Mouse (Mus musculus) heart, embryonic 12.5 days (tissue): Measurements from ENCODE around the gene Parp9. TPM values are rescaled to one million over a fixed set of nuclear protein-coding genes. Genes with fewer than 3 reads are reported as not detected.

Source experiments
- ATAC-seq: fragments of 200-750 bp; cut with Nextera tagmentation; 2 replicates; pipeline ENCODE4 v1.8.0; 2017; ENCODE audit warnings: moderate TSS enrichment, moderate library complexity; ENCODE audit not compliant: insufficient number of reproducible peaks, low FRiP score
- H3K27ac ChIP-seq: fragments of 300-500 bp; sonication (generic); 2 replicates; pipeline ENCODE4 v1.5.1; 2016; ENCODE audit warnings: mild to moderate bottlenecking, moderate library complexity; ENCODE audit not compliant: poor library complexity, severe bottlenecking
- H3K27me3 ChIP-seq: fragments of 300-500 bp; sonication (generic); replicated peaks from 2 replicates; pipeline ENCODE4 v1.6.1; 2016; ENCODE audit warnings: mild to moderate bottlenecking, moderate library complexity
- H3K36me3 ChIP-seq: fragments of 300-500 bp; sonication (generic); 2 replicates; pipeline ENCODE4 v1.6.1; 2016; ENCODE audit warnings: mild to moderate bottlenecking, moderate library complexity
- H3K4me1 ChIP-seq: fragments of 300-500 bp; sonication (generic); replicated peaks from 2 replicates; pipeline ENCODE4 v1.6.1; 2016; ENCODE audit warnings: mild to moderate bottlenecking
- H3K4me2 ChIP-seq: fragments of 300-500 bp; sonication (generic); 2 replicates; pipeline ENCODE4 v1.6.1; 2016; ENCODE audit warnings: mild to moderate bottlenecking, moderate library complexity
- H3K4me3 ChIP-seq: fragments of 300-500 bp; sonication (generic); 2 replicates; pipeline ENCODE4 v1.5.1; 2016; ENCODE audit warnings: mild to moderate bottlenecking
- H3K9ac ChIP-seq: fragments of 300-500 bp; sonication (generic); 2 replicates; pipeline ENCODE4 v1.6.1; 2016; ENCODE audit warnings: mild to moderate bottlenecking, moderate library complexity
- H3K9me3 ChIP-seq: fragments of 300-500 bp; sonication (generic); replicated peaks from 2 replicates; pipeline ENCODE4 v1.6.1; 2016; ENCODE audit warnings: mild to moderate bottlenecking, moderate library complexity
- WGBS: fragments of 180-500 bp; shearing (Covaris S2); methylation state at CpG from one replicate; pipeline ENCODE4 v1.1.7; 2016; 5-methylcytosine and 5-hydroxymethylcytosine counted together
- polyA plus RNA-seq: library from polyadenylated mRNA; unstranded; fragments of >200 nt; fragmentation: Nextera tagmentation; extraction: Ambion mirVana; gene quantifications from 2 replicates; pipeline ENCODE4 v1.2.1, GENCODE M21; 2016

Parp9 gene
- polyA plus RNA-seq, 1 experiment from 2014 or later, result 6.5 TPM

- 79% methylated on average over 7 of the region's 7 CpGs for WGBS
- Histone ChIP-seq H3K4me1 (0 out of 2 replicates have a peak, but pooled peaks cover 6% of the 10 kb centered on the region), H3K4me3 (no peak overlapping the region), H3K36me3 (no peaks in the 10 kb centered on the region), H3K4me2 (no peak overlapping the region), H3K9me3 (no peaks in the 10 kb centered on the region), H3K27ac (no peak overlapping the region), H3K27me3 (no peaks in the 10 kb centered on the region), H3K9ac (no peak overlapping the region)
- ATAC-seq, result no peak
These were observed 31.4 kb upstream of the Parp9 start for GRCm38 (mm10) chr16:35906887-35907286.

GRCm38 (mm10) chr16:35907432-35908201 lies 30.7 kb upstream of the Parp9 start:
- Histone ChIP-seq H3K4me1 (0 out of 2 replicates have a peak, but pooled peaks cover 6% of the 10 kb centered on the region), H3K9ac (no peak overlapping the region), H3K4me2 (no peak overlapping the region), H3K9me3 (no peaks in the 10 kb centered on the region), H3K36me3 (no peaks in the 10 kb centered on the region), H3K27ac (no peak overlapping the region), H3K27me3 (no peaks in the 10 kb centered on the region), H3K4me3 (no peak overlapping the region)
- ATAC-seq, result no peak
- 58% methylated on average over 4 of the region's 4 CpGs for WGBS

GRCm38 (mm10) chr16:35911449-35911848 lies 26.8 kb upstream of the Parp9 start:
- Histone ChIP-seq H3K4me1 (peaks cover 17% of the 10 kb centered on the region; the same call in 1 of the 2 replicates), H3K4me2 (no peak overlapping the region), H3K9ac (no peak overlapping the region), H3K4me3 (no peak overlapping the region), H3K27ac (no peak overlapping the region), H3K27me3 (no peaks in the 10 kb centered on the region), H3K9me3 (no peaks in the 10 kb centered on the region), H3K36me3 (no peaks in the 10 kb centered on the region)
- WGBS, result 43% methylated on average over 3 of the region's 3 CpGs
- ATAC-seq, result no peak

GRCm38 (mm10) chr16:35913526-35913925 lies 24.7 kb upstream of the Parp9 start:
- Histone ChIP-seq H3K4me2 (no peak overlapping the region), H3K36me3 (no peaks in the 10 kb centered on the region), H3K27ac (no peak overlapping the region), H3K4me1 (peaks cover 13% of the 10 kb centered on the region; the same call in 1 of the 2 replicates), H3K27me3 (no peaks in the 10 kb centered on the region), H3K9me3 (no peaks in the 10 kb centered on the region), H3K9ac (no peak overlapping the region), H3K4me3 (no peak overlapping the region)
- 67% methylated on average over 1 of the region's 1 CpGs for WGBS
- ATAC-seq, result no peak

- Histone ChIP-seq H3K4me1 (peaks cover 13% of the 10 kb centered on the region; the same call in 1 of the 2 replicates), H3K4me3 (no peak overlapping the region), H3K9ac (no peak overlapping the region), H3K27me3 (no peaks in the 10 kb centered on the region), H3K9me3 (no peaks in the 10 kb centered on the region), H3K4me2 (no peak overlapping the region), H3K27ac (no peak overlapping the region), H3K36me3 (no peaks in the 10 kb centered on the region)
- WGBS, result 64% methylated on average over 5 of the region's 5 CpGs
- no peak for ATAC-seq
These were observed 24.0 kb upstream of the Parp9 start for GRCm38 (mm10) chr16:35914301-35914700.

- no peaks in the 10 kb centered on the region for H3K9me3 ChIP-seq
- no peak overlapping the region for H3K4me2 ChIP-seq
- no peak overlapping the region for H3K4me3 ChIP-seq
- H3K27me3 ChIP-seq, result no peaks in the 10 kb centered on the region
- H3K36me3 ChIP-seq, result no peaks in the 10 kb centered on the region
- 78% methylated on average over 6 of the region's 6 CpGs for WGBS
- H3K4me1 ChIP-seq, result peaks cover 10% of the 10 kb centered on the region; the same call in 1 of the 2 replicates
- H3K27ac ChIP-seq, result no peak overlapping the region
- H3K9ac ChIP-seq, result no peak overlapping the region
- ATAC-seq, result no peak
These were observed 19.3 kb upstream of the Parp9 start for GRCm38 (mm10) chr16:35918721-35919543.

GRCm38 (mm10) chr16:35921676-35922235 lies 16.5 kb upstream of the Parp9 start:
- no peak overlapping the region for H3K9ac ChIP-seq
- H3K4me3 ChIP-seq, result no peak overlapping the region
- H3K4me2 ChIP-seq, result no peak overlapping the region
- no peaks in the 10 kb centered on the region for H3K9me3 ChIP-seq
- H3K27ac ChIP-seq, result no peak overlapping the region
- H3K36me3 ChIP-seq, result no peaks in the 10 kb centered on the region
- ATAC-seq, result no peak
- WGBS, result 65% methylated on average over 2 of the region's 2 CpGs
- no peaks in the 10 kb centered on the region for H3K4me1 ChIP-seq
- no peaks in the 10 kb centered on the region for H3K27me3 ChIP-seq

- no peak for ATAC-seq
- no peaks in the 10 kb centered on the region for H3K9me3 ChIP-seq
- no peaks in the 10 kb centered on the region for H3K4me1 ChIP-seq
- H3K4me2 ChIP-seq, result no peak overlapping the region
- H3K27me3 ChIP-seq, result no peaks in the 10 kb centered on the region
- no peak overlapping the region for H3K4me3 ChIP-seq
- 64% methylated on average over 3 of the region's 3 CpGs for WGBS
- no peaks in the 10 kb centered on the region for H3K36me3 ChIP-seq
- no peak overlapping the region for H3K27ac ChIP-seq
- H3K9ac ChIP-seq, result no peak overlapping the region
These were observed 15.9 kb upstream of the Parp9 start for GRCm38 (mm10) chr16:35922301-35922895.

- no peak overlapping the region for H3K27ac ChIP-seq
- no peaks in the 10 kb centered on the region for H3K27me3 ChIP-seq
- H3K4me2 ChIP-seq, result no peak overlapping the region
- no peaks in the 10 kb centered on the region for H3K36me3 ChIP-seq
- no peak for ATAC-seq
- no peaks in the 10 kb centered on the region for H3K4me1 ChIP-seq
- no peaks in the 10 kb centered on the region for H3K9me3 ChIP-seq
- 69% methylated on average over 7 of the region's 7 CpGs for WGBS
- no peak overlapping the region for H3K4me3 ChIP-seq
- no peak overlapping the region for H3K9ac ChIP-seq
These were observed 14.6 kb upstream of the Parp9 start for GRCm38 (mm10) chr16:35923546-35924198.

GRCm38 (mm10) chr16:35924341-35924740 lies 13.9 kb upstream of the Parp9 start:
- no peak for ATAC-seq
- Histone ChIP-seq H3K4me1 (no peaks in the 10 kb centered on the region), H3K9me3 (no peaks in the 10 kb centered on the region), H3K4me2 (no peak overlapping the region), H3K36me3 (no peaks in the 10 kb centered on the region), H3K27me3 (no peaks in the 10 kb centered on the region), H3K9ac (no peak overlapping the region), H3K27ac (no peak overlapping the region), H3K4me3 (no peak overlapping the region)
- WGBS, result 81% methylated on average over 5 of the region's 5 CpGs
